In the genomic region with DNA sequence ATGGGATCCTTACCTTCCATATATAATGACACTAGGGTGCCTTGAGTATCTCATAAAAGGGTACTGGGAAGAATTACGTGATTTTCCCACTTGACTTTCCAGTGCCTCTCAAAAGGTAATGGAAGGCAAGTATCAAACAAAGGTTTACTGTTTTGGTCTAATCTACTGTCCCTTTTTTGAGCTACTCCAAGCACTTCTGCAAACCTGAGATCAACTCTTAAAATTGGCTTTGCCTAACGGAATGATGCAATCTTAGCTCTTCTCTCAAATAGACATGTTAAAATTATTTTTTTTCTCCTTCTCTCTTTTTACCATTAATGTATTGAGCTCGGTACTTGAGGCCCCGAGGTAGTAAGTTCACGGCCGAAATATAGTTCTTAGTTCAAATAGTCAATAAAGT, we compare ENCODE assay signal across 1 mouse cellular context.
TF ChIP-seq lines count a peak whose summit lies in the region.

No protein-coding gene starts in this region.

TF ChIP-seq in MEL, 35 proteins besides CTCF, POLR2A, EP300 and RAD21 (continued from another document):
- TF ChIP-seq GATA1 (IDR thresholded peaks at IDR 0.05; ENCODE audit: low read depth, low read length) = peak; percentile 64
- no peak for TF ChIP-seq MAX (IDR thresholded peaks at IDR 0.05; ENCODE audit: low read length)
- no peak for TF ChIP-seq ELF1 (IDR thresholded peaks at IDR 0.05; ENCODE audit: low read depth, low read length)
- TF ChIP-seq TCF12 (IDR thresholded peaks at IDR 0.05; ENCODE audit: low read depth, low read length) = peak; percentile 57; the same call in 1 of the 2 replicates
- no peak for TF ChIP-seq ZC3H11A (IDR thresholded peaks at IDR 0.05; ENCODE audit: low read depth, low read length)
- no peak for TF ChIP-seq JUND (IDR thresholded peaks at IDR 0.05; ENCODE audit: low read depth, low read length)
- TF ChIP-seq RCOR1 (IDR thresholded peaks at IDR 0.05; ENCODE audit: low read depth, low read length) = 0 out of 2 replicates have a peak, but pooled peaks have one; percentile 30
- peak; percentile 72 for TF ChIP-seq ETS1 (IDR thresholded peaks at IDR 0.05; ENCODE audit: low read depth, low read length)
- 0 out of 2 replicates have a peak, but pooled peaks have one; percentile 49 for TF ChIP-seq TBP (IDR thresholded peaks at IDR 0.05; ENCODE audit: low read depth, low read length)
- peak; percentile 32; the same call in 1 of the 2 replicates for TF ChIP-seq ZNF384 (IDR thresholded peaks at IDR 0.05; ENCODE audit: low read depth, low read length)
TF ChIP-seq in MEL: peak in this region for 6.
